Mouse (Mus musculus) C2C12 (cell line): Measurements from ENCODE around the gene Gm11985.

Experiments
- CEBPB ChIP-seq: IDR thresholded peaks from one replicate; pipeline ENCODE4 v1.6.1; 2011; ENCODE audit warnings: low read depth, mild to moderate bottlenecking, control low read depth, moderate library complexity
- CTCF ChIP-seq: IDR thresholded peaks from one replicate; pipeline ENCODE4 v1.5.1; 2011; ENCODE audit not compliant: control insufficient read depth, insufficient read depth, insufficient read length
- MAX ChIP-seq: IDR thresholded peaks from one replicate; pipeline ENCODE4 v1.6.1; 2011; ENCODE audit warnings: mild to moderate bottlenecking, control low read depth
- MYOD1 ChIP-seq: IDR thresholded peaks from one replicate; pipeline ENCODE4 v1.6.1; 2011; ENCODE audit warnings: low read depth; ENCODE audit not compliant: control insufficient read depth, insufficient read length
- MYOG ChIP-seq: IDR thresholded peaks from one replicate; pipeline ENCODE4 v1.6.1; 2011; ENCODE audit not compliant: control insufficient read depth, insufficient read length; ENCODE audit errors: extremely low read depth
- USF1 ChIP-seq: IDR thresholded peaks from one replicate; pipeline ENCODE4 v1.6.1; 2011; ENCODE audit warnings: low read depth, mild to moderate bottlenecking, control low read depth, moderate library complexity

DNA sequence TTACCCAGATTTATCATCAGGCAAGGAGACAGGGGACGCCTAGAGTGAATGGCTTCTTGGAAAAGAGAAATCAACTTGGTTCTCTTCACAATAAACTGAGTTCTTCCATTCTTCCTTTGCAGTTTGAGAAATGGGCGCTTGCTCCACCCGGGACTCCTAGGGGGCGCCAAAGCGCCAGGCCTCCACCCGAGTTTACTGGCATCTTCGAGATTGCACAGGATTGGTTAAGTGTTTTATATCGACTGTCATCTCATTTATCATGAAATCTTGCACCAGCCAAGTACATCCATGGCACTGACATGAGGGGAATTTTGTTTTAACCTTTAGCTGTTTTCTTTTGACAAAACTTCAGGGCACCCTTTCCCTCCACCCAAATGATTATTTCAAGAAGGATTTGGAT, 27.3 kb upstream of the Gm11985 start:
- TF ChIP-seq MYOG (no peak), CTCF (no peak), MAX (no peak), USF1 (no peak), CEBPB (no peak), MYOD1 (no peak)
